Mouse (Mus musculus): ENCODE data around the gene Pcsk1n. TPM values are rescaled to one million over a fixed set of nuclear protein-coding genes. Genes with fewer than 3 reads are reported as not detected.

Pcsk1n gene
- polyA plus RNA-seq, 1 experiment from 2014 or later = 252 TPM

- Histone ChIP-seq H3K4me3 (no peak overlapping the region), H3K27ac (replicated peaks) (no peak overlapping the region), H3K36me3 (no peaks in the 10 kb centered on the region), H3K9ac (no peak overlapping the region), H3K27me3 (no peaks in the 10 kb centered on the region), H3K9me3 (no peaks in the 10 kb centered on the region), H3K4me1 (replicated peaks) (no peaks in the 10 kb centered on the region), H3K4me2 (no peak overlapping the region)
- ATAC-seq (ENCODE audit: low read depth) = no peak
- WGBS = 90% methylated on average over 7 of the region's 7 CpGs
Measured at GRCm38 (mm10) chrX:7950091-7950490, 30.5 kb downstream of the Pcsk1n start.

GRCm38 (mm10) chrX:7958868-7959267 is 39.2 kb downstream of the Pcsk1n start:
- no peaks in the 10 kb centered on the region for H3K4me1 ChIP-seq (replicated peaks)
- no peak overlapping the region for H3K4me3 ChIP-seq
- H3K36me3 ChIP-seq = no peaks in the 10 kb centered on the region
- H3K9ac ChIP-seq = no peak overlapping the region
- no peaks in the 10 kb centered on the region for H3K9me3 ChIP-seq
- no peaks in the 10 kb centered on the region for H3K27me3 ChIP-seq
- WGBS = 93% methylated on average over 9 of the region's 9 CpGs
- no peak for ATAC-seq (ENCODE audit: low read depth)
- no peak overlapping the region for H3K4me2 ChIP-seq
- no peak overlapping the region for H3K27ac ChIP-seq (replicated peaks)

- H3K9me3 ChIP-seq = no peaks in the 10 kb centered on the region
- H3K36me3 ChIP-seq = no peaks in the 10 kb centered on the region
- WGBS = 81% methylated on average over 7 of the region's 7 CpGs
- no peak overlapping the region for H3K4me2 ChIP-seq
- no peak overlapping the region for H3K9ac ChIP-seq
- H3K27me3 ChIP-seq = no peaks in the 10 kb centered on the region
- no peak overlapping the region for H3K4me3 ChIP-seq
- no peak overlapping the region for H3K27ac ChIP-seq (replicated peaks)
- H3K4me1 ChIP-seq (replicated peaks) = no peaks in the 10 kb centered on the region
- no peak for ATAC-seq (ENCODE audit: low read depth)
Measured at GRCm38 (mm10) chrX:7963829-7964626, 44.4 kb downstream of the Pcsk1n start.

- H3K4me2 ChIP-seq = no peak overlapping the region
- no peak overlapping the region for H3K9ac ChIP-seq
- no peaks in the 10 kb centered on the region for H3K27me3 ChIP-seq
- no peak overlapping the region for H3K4me3 ChIP-seq
- 68% methylated on average over 4 of the region's 4 CpGs for WGBS
- no peak for ATAC-seq (ENCODE audit: low read depth)
- no peaks in the 10 kb centered on the region for H3K4me1 ChIP-seq (replicated peaks)
- H3K36me3 ChIP-seq = no peaks in the 10 kb centered on the region
- no peak overlapping the region for H3K27ac ChIP-seq (replicated peaks)
- H3K9me3 ChIP-seq = no peaks in the 10 kb centered on the region
Measured at GRCm38 (mm10) chrX:7966161-7966560, 46.5 kb downstream of the Pcsk1n start.

GRCm38 (mm10) chrX:7967596-7968201 is 48.1 kb downstream of the Pcsk1n start:
- no peaks in the 10 kb centered on the region for H3K4me1 ChIP-seq (replicated peaks)
- ATAC-seq (ENCODE audit: low read depth) = no peak
- 78% methylated on average over 7 of the region's 9 CpGs for WGBS
- H3K27ac ChIP-seq (replicated peaks) = no peak overlapping the region
- no peaks in the 10 kb centered on the region for H3K36me3 ChIP-seq
- H3K9me3 ChIP-seq = no peaks in the 10 kb centered on the region
- no peak overlapping the region for H3K9ac ChIP-seq
- H3K4me2 ChIP-seq = no peak overlapping the region
- no peaks in the 10 kb centered on the region for H3K27me3 ChIP-seq
- no peak overlapping the region for H3K4me3 ChIP-seq

GRCm38 (mm10) chrX:7968226-7968625 is 48.6 kb downstream of the Pcsk1n start:
- Histone ChIP-seq H3K4me3 (no peak overlapping the region), H3K9ac (no peak overlapping the region), H3K27me3 (no peaks in the 10 kb centered on the region), H3K36me3 (no peaks in the 10 kb centered on the region), H3K4me2 (no peak overlapping the region), H3K9me3 (no peaks in the 10 kb centered on the region), H3K27ac (replicated peaks) (no peak overlapping the region), H3K4me1 (replicated peaks) (no peaks in the 10 kb centered on the region)
- 84% methylated on average over 8 of the region's 8 CpGs for WGBS
- no peak for ATAC-seq (ENCODE audit: low read depth)

- no peaks in the 10 kb centered on the region for H3K27me3 ChIP-seq
- ATAC-seq (ENCODE audit: low read depth) = no peak
Measured at GRCm38 (mm10) chrX:7968899-7969298, 49.3 kb downstream of the Pcsk1n start.

GRCm38 (mm10) chrX:7971292-7971691 is 51.7 kb downstream of the Pcsk1n start:
- Histone ChIP-seq H3K27ac (replicated peaks) (no peak overlapping the region), H3K4me1 (replicated peaks) (no peaks in the 10 kb centered on the region), H3K36me3 (no peaks in the 10 kb centered on the region), H3K4me2 (no peak overlapping the region), H3K9ac (no peak overlapping the region), H3K9me3 (no peaks in the 10 kb centered on the region), H3K27me3 (no peaks in the 10 kb centered on the region), H3K4me3 (no peak overlapping the region)
- 63% methylated on average over 4 of the region's 4 CpGs for WGBS
- no peak for ATAC-seq (ENCODE audit: low read depth)

More at GRCm38 (mm10) chrX:7968899-7969298, 49.3 kb downstream of the Pcsk1n start:
- WGBS = 84% methylated on average over 3 of the region's 3 CpGs
- Histone ChIP-seq H3K4me3 (no peak overlapping the region), H3K36me3 (no peaks in the 10 kb centered on the region), H3K27ac (replicated peaks) (no peak overlapping the region), H3K9me3 (no peaks in the 10 kb centered on the region), H3K4me1 (replicated peaks) (no peaks in the 10 kb centered on the region), H3K4me2 (no peak overlapping the region), H3K9ac (no peak overlapping the region)

Other genes starting within 250 kb of the Pcsk1n start
- gene Plp2, start 248.4 kb upstream of the Pcsk1n start, polyA plus RNA-seq (2015; fragmentation: Nextera tagmentation; extraction: Ambion mirVana) = 27.2 and 33.4 TPM in 2 replicates
- gene Magix, start 238.6 kb upstream of the Pcsk1n start, polyA plus RNA-seq (2015; fragmentation: Nextera tagmentation; extraction: Ambion mirVana) = 0.18 TPM in 1 of 2 replicates, not detected in the other
- gene Gpkow, start 222.7 kb upstream of the Pcsk1n start, polyA plus RNA-seq (2015; fragmentation: Nextera tagmentation; extraction: Ambion mirVana) = 43.2 and 50.4 TPM in 2 replicates
- 35.0 and 36.5 TPM in 2 replicates for gene Wdr45, start 205.5 kb upstream of the Pcsk1n start, polyA plus RNA-seq (2015; fragmentation: Nextera tagmentation; extraction: Ambion mirVana)
- gene Gm45208, start 197.6 kb upstream of the Pcsk1n start, polyA plus RNA-seq (2015; fragmentation: Nextera tagmentation; extraction: Ambion mirVana) = not detected in 2 replicates
- 115 and 134 TPM in 2 replicates for gene Praf2, start 191.4 kb upstream of the Pcsk1n start, polyA plus RNA-seq (2015; fragmentation: Nextera tagmentation; extraction: Ambion mirVana)
- gene Ccdc120, start 168.9 kb upstream of the Pcsk1n start, polyA plus RNA-seq (2015; fragmentation: Nextera tagmentation; extraction: Ambion mirVana) = 39.3 and 43.2 TPM in 2 replicates
- 25.8 and 28.6 TPM in 2 replicates for gene Tfe3, start 157.3 kb upstream of the Pcsk1n start, polyA plus RNA-seq (2015; fragmentation: Nextera tagmentation; extraction: Ambion mirVana)
- 74.9 and 77.1 TPM in 2 replicates for gene Gripap1, start 130.1 kb upstream of the Pcsk1n start, polyA plus RNA-seq (2015; fragmentation: Nextera tagmentation; extraction: Ambion mirVana)
- 4.9 and 6.2 TPM in 2 replicates for gene Kcnd1, start 97.5 kb upstream of the Pcsk1n start, polyA plus RNA-seq (2015; fragmentation: Nextera tagmentation; extraction: Ambion mirVana)
- gene Otud5, start 78.5 kb upstream of the Pcsk1n start, polyA plus RNA-seq (2015; fragmentation: Nextera tagmentation; extraction: Ambion mirVana) = 51.8 and 52.2 TPM in 2 replicates
- gene Pim2, start 41.6 kb upstream of the Pcsk1n start, polyA plus RNA-seq (2015; fragmentation: Nextera tagmentation; extraction: Ambion mirVana) = 16.7 and 18.6 TPM in 2 replicates
- gene Slc35a2, start 35.8 kb upstream of the Pcsk1n start, polyA plus RNA-seq (2015; fragmentation: Nextera tagmentation; extraction: Ambion mirVana) = 42.3 and 45.2 TPM in 2 replicates
- gene Pqbp1, start 20.6 kb upstream of the Pcsk1n start, polyA plus RNA-seq (2015; fragmentation: Nextera tagmentation; extraction: Ambion mirVana) = 210 and 216 TPM in 2 replicates
- gene Timm17b, start 20.5 kb upstream of the Pcsk1n start, polyA plus RNA-seq (2015; fragmentation: Nextera tagmentation; extraction: Ambion mirVana) = 150 and 160 TPM in 2 replicates
- gene Gm10491, start 12.0 kb upstream of the Pcsk1n start, polyA plus RNA-seq (2015; fragmentation: Nextera tagmentation; extraction: Ambion mirVana) = not detected in 2 replicates
- not detected in 2 replicates for gene Gm10490, start 10.3 kb upstream of the Pcsk1n start, polyA plus RNA-seq (2015; fragmentation: Nextera tagmentation; extraction: Ambion mirVana)
- 0.24 TPM in 1 of 2 replicates, not detected in the other for gene Eras, start 8.8 kb downstream of the Pcsk1n start, polyA plus RNA-seq (2015; fragmentation: Nextera tagmentation; extraction: Ambion mirVana)
- gene Hdac6, start 28.1 kb downstream of the Pcsk1n start, polyA plus RNA-seq (2015; fragmentation: Nextera tagmentation; extraction: Ambion mirVana) = 52.2 and 53.4 TPM in 2 replicates
- 0.56 and 0.73 TPM in 2 replicates for gene Gata1, start 58.2 kb downstream of the Pcsk1n start, polyA plus RNA-seq (2015; fragmentation: Nextera tagmentation; extraction: Ambion mirVana)
- not detected in 2 replicates for gene Glod5, start 98.7 kb downstream of the Pcsk1n start, polyA plus RNA-seq (2015; fragmentation: Nextera tagmentation; extraction: Ambion mirVana)
- 39.5 and 39.8 TPM in 2 replicates for gene Suv39h1, start 154.9 kb downstream of the Pcsk1n start, polyA plus RNA-seq (2015; fragmentation: Nextera tagmentation; extraction: Ambion mirVana)
- gene Was, start 170.7 kb downstream of the Pcsk1n start, polyA plus RNA-seq (2015; fragmentation: Nextera tagmentation; extraction: Ambion mirVana) = 0.24 TPM in 1 of 2 replicates, not detected in the other
- 47.8 and 51.7 TPM in 2 replicates for gene Wdr13, start 213.1 kb downstream of the Pcsk1n start, polyA plus RNA-seq (2015; fragmentation: Nextera tagmentation; extraction: Ambion mirVana)
- 336 and 349 TPM in 2 replicates for gene Rbm3, start 226.1 kb downstream of the Pcsk1n start, polyA plus RNA-seq (2015; fragmentation: Nextera tagmentation; extraction: Ambion mirVana)